Mouse (Mus musculus) forebrain, postnatal 0 days (tissue): ENCODE results near the gene Pramel7. TPM values are rescaled to one million over a fixed set of nuclear protein-coding genes. Genes with fewer than 3 reads are reported as not detected.
"Not testable (repeated sequence)": the region's sequence is repeated elsewhere in the genome, so short reads cannot be mapped to it uniquely, and the experiment has no call there.

Experiments
- ATAC-seq: fragments of 200-750 bp; cut with Nextera tagmentation; 2 replicates; pipeline ENCODE4 v1.8.0; 2017; ENCODE audit warnings: mild to moderate bottlenecking, moderate library complexity
- DNase-seq: peaks from one replicate; pipeline ENCODE4 v3.0.0-alpha.2; 2015
- H3K27ac ChIP-seq: fragments of 300-500 bp; sonication (generic); 2 replicates; pipeline ENCODE4 v1.5.1; 2014; ENCODE audit warnings: low read depth, mild to moderate bottlenecking, antibody characterized with exemption, low read length, moderate library complexity, mixed read lengths
- H3K27me3 ChIP-seq: fragments of 300-500 bp; sonication (generic); 2 replicates; pipeline ENCODE4 v1.6.1; 2014; ENCODE audit warnings: mild to moderate bottlenecking, low read length, mixed read lengths; ENCODE audit not compliant: insufficient read depth
- H3K36me3 ChIP-seq: fragments of 300-500 bp; sonication (generic); 2 replicates; pipeline ENCODE4 v1.6.1; 2014; ENCODE audit warnings: mild to moderate bottlenecking, moderate library complexity; ENCODE audit not compliant: insufficient read depth
- H3K4me1 ChIP-seq: fragments of 300-500 bp; sonication (generic); 2 replicates; pipeline ENCODE4 v1.6.1; 2014; ENCODE audit warnings: antibody characterized with exemption; ENCODE audit not compliant: insufficient read depth
- H3K4me2 ChIP-seq: fragments of 300-500 bp; sonication (generic); 2 replicates; pipeline ENCODE4 v1.6.1; 2014; ENCODE audit warnings: low read depth, mild to moderate bottlenecking, moderate library complexity
- H3K4me3 ChIP-seq: fragments of 300-500 bp; sonication (generic); 2 replicates; pipeline ENCODE4 v1.5.1; 2014; ENCODE audit warnings: low read depth, low read length, mixed read lengths
- H3K9ac ChIP-seq: fragments of 300-500 bp; sonication (generic); 2 replicates; pipeline ENCODE4 v1.6.1; 2014; ENCODE audit warnings: mild to moderate bottlenecking
- H3K9me3 ChIP-seq: fragments of 300-500 bp; sonication (generic); 2 replicates; pipeline ENCODE4 v1.6.1; 2016; ENCODE audit warnings: low read length
- CTCF ChIP-seq: sonication (generic); IDR thresholded peaks from 2 replicates; pipeline ENCODE4 v1.5.1; 2016; ENCODE audit warnings: antibody characterized with exemption, control low read depth, low read depth
- WGBS: fragments of 180-500 bp; shearing (Covaris S2); extraction: QIAGEN DNeasy Blood & Tissue Kit; methylation state at CpG from one replicate; pipeline ENCODE4 v1.1.7; 2014; 5-methylcytosine and 5-hydroxymethylcytosine counted together
- polyA plus RNA-seq: library from polyadenylated mRNA; unstranded; fragments of >200 nt; fragmentation: Nextera tagmentation; extraction: Ambion mirVana; gene quantifications from 2 replicates; pipeline ENCODE4 v1.2.1, GENCODE M21; 2015
- total RNA-seq: library from RNA; depleted of rRNA; stranded (reverse); fragments of >200 nt; gene quantifications from 2 replicates; pipeline ENCODE4 v1.2.3, GENCODE M21; 2014; rRNA removed

Pramel7 gene
- total RNA-seq (not detected in 2 replicates), polyA plus RNA-seq (not detected in 2 replicates)

DNA sequence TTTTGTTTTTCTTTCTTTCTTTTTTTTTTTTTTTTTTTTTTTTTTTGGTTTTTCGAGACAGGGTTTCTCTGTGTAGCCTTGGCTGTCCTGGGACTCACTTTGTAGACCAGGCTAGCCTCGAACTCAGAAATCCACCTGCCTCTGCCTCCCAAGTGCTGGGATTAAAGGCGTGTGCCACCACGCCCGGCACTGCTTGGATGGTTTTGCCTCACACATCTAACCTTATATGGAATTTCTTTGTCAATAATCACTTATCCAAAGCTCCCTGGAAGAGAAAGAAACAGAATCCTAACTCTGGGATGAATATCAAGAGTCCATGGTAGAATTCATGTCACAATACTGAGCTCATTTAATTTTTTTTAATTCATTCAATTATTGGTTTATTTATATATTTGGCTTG lies at the start of gene Pramel7:
Gene Pramel7 (minus strand): TSS at position 101 of the 400 bp plus-strand sequence.
- WGBS: 98% methylated on average over 3 of the region's 5 CpGs
- not testable (repeated sequence) for H3K27me3 ChIP-seq, H3K4me2 ChIP-seq, H3K4me3 ChIP-seq, H3K36me3 ChIP-seq, DNase-seq, H3K9me3 ChIP-seq, H3K27ac ChIP-seq, H3K9ac ChIP-seq, H3K4me1 ChIP-seq, ATAC-seq

DNA sequence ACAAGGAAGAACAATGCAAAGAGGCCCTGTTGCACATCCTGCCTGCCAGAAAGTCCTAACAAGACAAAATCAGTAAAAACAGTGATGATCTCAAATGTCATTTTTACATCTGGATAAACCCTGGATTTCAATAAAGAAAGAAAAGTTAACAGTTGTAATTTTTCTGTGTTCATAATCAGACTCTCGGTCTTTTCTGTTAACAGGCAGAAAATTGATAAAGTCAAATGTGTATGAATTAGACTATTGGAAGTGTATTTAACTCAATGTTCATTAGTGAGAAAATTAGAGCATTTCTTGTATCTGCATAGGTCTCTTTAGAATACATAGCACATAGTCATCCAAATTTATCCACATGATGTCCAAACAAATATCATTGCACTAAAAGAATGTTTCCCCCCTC lies 48.5 kb upstream of the Pramel7 start, which contains the start of gene Olfr1128:
Gene Olfr1128 (minus strand): TSS at position 101 of the 400 bp plus-strand sequence.
- no peak for ATAC-seq
- 86% methylated on average over 1 of the region's 1 CpGs for WGBS
- H3K4me2 ChIP-seq: no peak within 1 kb of the TSS
- no peak within 1 kb of the TSS for H3K9ac ChIP-seq
- DNase-seq: no peak
- no peaks in the 10 kb centered on the region for H3K27me3 ChIP-seq
- H3K4me1 ChIP-seq: no peaks in the 10 kb centered on the region
- no peaks in the 10 kb centered on the region for H3K36me3 ChIP-seq
- TF ChIP-seq CTCF: no peak
- H3K27ac ChIP-seq: no peak within 1 kb of the TSS
- H3K4me3 ChIP-seq: no peak within 1 kb of the TSS
- H3K9me3 ChIP-seq: no peaks in the 10 kb centered on the region

DNA sequence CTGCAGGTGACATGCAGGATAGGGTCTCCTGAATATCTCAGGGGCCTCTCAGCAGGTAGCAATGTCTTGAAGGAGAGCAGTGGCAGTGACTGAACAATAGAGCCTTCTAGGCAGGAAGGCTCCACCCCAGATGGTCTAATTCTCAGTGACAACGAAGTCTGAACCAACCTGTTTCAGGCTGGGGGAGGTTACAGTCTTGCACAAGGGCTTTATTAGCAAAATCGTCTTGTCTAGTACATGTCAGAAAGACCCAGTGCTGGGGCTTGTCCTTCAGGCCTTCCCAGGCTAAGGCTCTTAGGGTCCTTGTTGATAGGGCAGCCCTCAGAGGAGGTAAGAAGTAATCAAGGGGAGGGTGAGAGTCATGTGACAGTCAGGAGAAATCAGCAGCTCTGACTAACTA lies 37.9 kb upstream of the Pramel7 start:
- H3K4me2 ChIP-seq: no peak overlapping the region
- no peak for DNase-seq
- ATAC-seq: no peak
- no peaks in the 10 kb centered on the region for H3K36me3 ChIP-seq
- H3K9ac ChIP-seq: no peak overlapping the region
- TF ChIP-seq CTCF: no peak
- H3K4me3 ChIP-seq: no peak overlapping the region
- 59% methylated on average over 2 of the region's 2 CpGs for WGBS
- no peaks in the 10 kb centered on the region for H3K9me3 ChIP-seq
- no peaks in the 10 kb centered on the region for H3K4me1 ChIP-seq
- no peak overlapping the region for H3K27ac ChIP-seq
- no peaks in the 10 kb centered on the region for H3K27me3 ChIP-seq

DNA sequence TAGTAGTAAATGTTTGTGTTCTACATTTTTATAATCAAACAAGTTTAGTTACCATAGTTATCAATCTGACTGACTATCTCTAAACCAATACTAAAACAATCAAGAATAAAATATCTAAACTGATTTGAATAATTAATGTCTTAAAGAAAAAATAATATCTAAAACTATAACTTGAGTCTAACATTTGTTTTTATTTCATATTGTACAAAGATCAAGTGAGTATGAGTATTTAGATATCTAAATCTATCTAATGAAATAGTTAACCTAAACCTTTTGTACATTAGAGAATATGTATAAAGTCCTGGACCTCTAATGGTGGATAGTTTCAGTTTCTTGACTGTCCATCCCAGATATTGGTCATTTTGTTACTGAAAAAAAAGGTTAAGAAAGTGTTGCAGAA lies 34.6 kb upstream of the Pramel7 start, which contains the start of gene Olfr153:
Gene Olfr153 (plus strand): TSS at position 301 of the 400 bp plus-strand sequence.
- no peaks in the 10 kb centered on the region for H3K36me3 ChIP-seq
- no peak for DNase-seq
- H3K9ac ChIP-seq: no peak within 1 kb of the TSS
- no peaks in the 10 kb centered on the region for H3K9me3 ChIP-seq
- no peak within 1 kb of the TSS for H3K27ac ChIP-seq
- H3K4me1 ChIP-seq: no peaks in the 10 kb centered on the region
- H3K4me2 ChIP-seq: no peak within 1 kb of the TSS
- no peak for TF ChIP-seq CTCF
- H3K4me3 ChIP-seq: no peak within 1 kb of the TSS
- no peaks in the 10 kb centered on the region for H3K27me3 ChIP-seq
- no peak for ATAC-seq

DNA sequence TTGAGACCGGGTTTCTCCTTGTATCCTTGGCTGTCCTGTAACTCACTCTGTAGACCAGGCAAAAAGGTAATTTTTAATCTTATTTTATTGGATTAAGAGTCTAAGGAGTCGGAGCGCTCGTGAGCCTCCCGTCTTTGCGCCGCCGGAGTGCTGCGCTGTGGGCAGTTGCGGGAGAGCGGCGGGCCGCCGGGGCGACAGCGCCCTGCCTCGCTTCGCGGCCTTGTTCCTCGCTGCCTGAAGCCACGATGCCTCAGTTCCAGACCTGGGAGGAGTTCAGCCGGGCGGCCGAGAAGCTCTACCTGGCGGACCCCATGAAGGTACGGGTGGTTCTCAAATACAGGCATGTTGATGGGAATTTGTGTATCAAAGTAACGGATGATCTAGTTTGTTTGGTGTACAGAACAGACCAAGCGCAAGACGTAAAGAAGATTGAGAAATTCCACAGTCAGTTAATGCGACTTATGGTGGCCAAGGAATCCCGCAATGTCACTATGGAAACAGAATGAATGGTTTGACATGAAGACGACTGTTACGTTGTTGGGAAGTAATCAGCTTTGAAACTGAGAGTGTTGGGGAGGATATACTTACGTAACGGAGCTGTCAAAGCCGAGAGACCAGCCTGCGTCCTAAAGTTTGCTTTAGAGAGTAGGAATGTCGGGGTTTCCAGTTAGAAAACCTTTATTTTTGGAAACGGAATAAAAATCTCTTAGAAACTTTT lies 29.2 kb upstream of the Pramel7 start:
- not testable (repeated sequence) for H3K27ac ChIP-seq, H3K9ac ChIP-seq, H3K9me3 ChIP-seq, H3K27me3 ChIP-seq, H3K36me3 ChIP-seq, H3K4me1 ChIP-seq
- ATAC-seq (peak; percentile 59), DNase-seq (peak; percentile 9)
- Histone ChIP-seq H3K4me2 (peak overlapping the region; percentile 42), H3K4me3 (peak overlapping the region; percentile 23)
- WGBS: 30% methylated on average over 38 of the region's 39 CpGs

DNA sequence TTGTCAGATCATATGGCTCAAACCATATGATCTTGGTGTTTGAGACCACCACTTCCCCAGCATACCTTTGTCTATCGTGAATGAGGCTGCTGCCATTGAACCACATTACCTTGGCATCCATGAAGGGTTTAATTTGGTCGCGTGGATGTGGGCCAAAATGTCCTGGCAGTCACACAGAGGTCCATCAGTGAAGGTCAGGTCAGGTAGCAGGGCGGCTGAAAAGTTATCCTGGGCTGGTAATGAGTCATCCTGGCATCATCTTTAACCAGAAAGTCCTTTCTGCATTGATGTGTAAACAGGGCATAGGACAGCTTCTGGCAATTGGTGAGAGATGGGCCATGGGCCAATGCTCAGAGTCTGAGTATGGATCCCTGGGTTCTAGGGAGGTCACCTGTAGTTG lies 23.8 kb upstream of the Pramel7 start:
- H3K36me3 ChIP-seq: no peaks in the 10 kb centered on the region
- no peaks in the 10 kb centered on the region for H3K27me3 ChIP-seq
- no peak overlapping the region for H3K27ac ChIP-seq
- H3K4me3 ChIP-seq: no peak overlapping the region
- TF ChIP-seq CTCF: no peak
- no peak for DNase-seq
- H3K9ac ChIP-seq: no peak overlapping the region
- H3K4me1 ChIP-seq: no peaks in the 10 kb centered on the region
- no peak overlapping the region for H3K4me2 ChIP-seq
- ATAC-seq: no peak
- WGBS: 86% methylated on average over 4 of the region's 4 CpGs
- H3K9me3 ChIP-seq: no peaks in the 10 kb centered on the region

DNA sequence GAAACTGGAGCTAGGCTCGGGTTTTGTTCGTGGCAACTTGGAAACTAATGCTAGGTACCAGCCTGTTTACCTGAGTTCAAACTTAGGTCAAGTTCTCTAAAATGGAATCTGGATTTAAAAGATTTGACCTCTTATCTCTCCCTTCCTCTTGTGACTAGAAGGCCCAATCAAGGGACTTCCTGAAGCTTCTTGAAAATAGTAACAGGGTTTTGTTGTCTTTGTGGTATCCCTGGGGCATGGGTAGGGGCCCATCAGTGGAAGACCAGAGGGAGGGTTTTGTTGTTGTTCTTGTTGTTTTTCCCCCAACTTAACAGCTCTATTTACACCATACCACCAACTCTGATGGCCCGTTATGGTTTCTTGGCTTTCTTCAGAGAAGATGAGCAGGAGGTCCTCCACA lies 19.7 kb upstream of the Pramel7 start:
- WGBS: 89% methylated on average over 3 of the region's 3 CpGs
- no peak for ATAC-seq

More for the DNA sequence above, 19.7 kb upstream of the Pramel7 start:
- Histone ChIP-seq H3K4me1 (no peaks in the 10 kb centered on the region), H3K27ac (no peak overlapping the region), H3K4me3 (no peak overlapping the region), H3K9me3 (no peaks in the 10 kb centered on the region), H3K9ac (no peak overlapping the region), H3K36me3 (no peaks in the 10 kb centered on the region), H3K27me3 (no peaks in the 10 kb centered on the region), H3K4me2 (no peak overlapping the region)
- no peak for DNase-seq
- no peak for TF ChIP-seq CTCF
